Mouse (Mus musculus): ENCODE measurements around the gene Fkbp2. TPM values are rescaled to one million over a fixed set of nuclear protein-coding genes. Genes with fewer than 3 reads are reported as not detected.
A peak's percentile ranks its signal among the peaks of the same experiment; 100 is the strongest.
"Not testable (repeated sequence)": the region's sequence is repeated elsewhere in the genome, so short reads cannot be mapped to it uniquely, and the experiment has no call there.

Gene Fkbp2
- polyA plus RNA-seq, 1 experiment from 2014 or later = 119 TPM

- H3K9me3 ChIP-seq = no peaks in the 10 kb centered on the region
- no peak for DNase-seq (ENCODE audit: low spot score)
- H3K4me1 ChIP-seq (replicated peaks) = peaks cover 44% of the 10 kb centered on the region
- peaks cover 43% of the 10 kb centered on the region for H3K36me3 ChIP-seq
- H3K27me3 ChIP-seq (ENCODE audit: insufficient read depth, poor library complexity, severe bottlenecking) = no peaks in the 10 kb centered on the region
- WGBS = 84% methylated on average over 9 of the region's 9 CpGs
- no peak overlapping the region for H3K4me3 ChIP-seq
- H3K27ac ChIP-seq = no peak overlapping the region
Measured at GRCm38 (mm10) chr19:6997721-6998290, 17.5 kb upstream of the Fkbp2 start.

DNA sequence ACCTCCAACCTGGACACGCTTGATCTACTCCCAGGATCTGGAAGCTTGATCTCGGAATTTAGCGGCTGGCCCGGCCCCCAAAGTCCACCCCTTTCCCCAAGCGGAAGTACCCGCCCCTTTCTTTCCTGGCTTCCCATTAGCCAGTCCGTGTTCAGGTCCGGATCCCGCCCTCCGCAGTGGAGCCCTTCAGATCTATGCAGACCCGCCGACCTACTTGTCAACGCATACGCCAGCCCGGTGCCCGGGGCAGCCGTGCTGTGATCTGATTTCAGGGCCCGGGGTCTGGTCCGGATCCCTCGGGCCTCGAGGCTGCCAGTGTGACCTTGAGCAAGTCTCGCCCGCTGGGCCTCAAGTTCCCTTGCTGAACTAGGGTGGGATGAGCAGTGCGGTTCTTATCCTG is 15.7 kb upstream of the Fkbp2 start, which contains the start of the genes Nudt22 and Trpt1:
Nudt22 (minus strand) TSS at position 112 of the 400 bp plus-strand sequence.
Trpt1 (plus strand) TSS at position 126 of the 400 bp plus-strand sequence.
- no peaks in the 10 kb centered on the region for H3K27me3 ChIP-seq (ENCODE audit: insufficient read depth, poor library complexity, severe bottlenecking)
- WGBS = under 1% methylated on average over 24 of the region's 24 CpGs
- H3K4me1 ChIP-seq (replicated peaks) = peaks cover 55% of the 10 kb centered on the region
- DNase-seq (ENCODE audit: low spot score) = peak; percentile 90
- peak within 1 kb of the TSS; percentile 72 for H3K4me3 ChIP-seq
- no peaks in the 10 kb centered on the region for H3K9me3 ChIP-seq
- peaks cover 31% of the 10 kb centered on the region for H3K36me3 ChIP-seq
- peak within 1 kb of the TSS; percentile 90 for H3K27ac ChIP-seq

- Histone ChIP-seq H3K27ac (peak overlapping the region; percentile 90), H3K36me3 (peaks cover 28% of the 10 kb centered on the region), H3K9me3 (no peaks in the 10 kb centered on the region), H3K4me1 (replicated peaks) (peaks cover 55% of the 10 kb centered on the region), H3K4me3 (peak overlapping the region; percentile 72), H3K27me3 (ENCODE audit: insufficient read depth, poor library complexity, severe bottlenecking) (no peaks in the 10 kb centered on the region)
- DNase-seq (ENCODE audit: low spot score) = no peak
- WGBS = 50% methylated on average over 21 of the region's 21 CpGs
Measured at GRCm38 (mm10) chr19:6995255-6995991, 15.1 kb upstream of the Fkbp2 start.

GRCm38 (mm10) chr19:6994489-6994888 is 14.2 kb upstream of the Fkbp2 start:
- peaks cover 57% of the 10 kb centered on the region for H3K4me1 ChIP-seq (replicated peaks)
- no peak overlapping the region for H3K27ac ChIP-seq
- WGBS = 86% methylated on average over 8 of the region's 8 CpGs
- no peaks in the 10 kb centered on the region for H3K27me3 ChIP-seq (ENCODE audit: insufficient read depth, poor library complexity, severe bottlenecking)
- no peak overlapping the region for H3K4me3 ChIP-seq
- no peak for DNase-seq (ENCODE audit: low spot score)
- peaks cover 18% of the 10 kb centered on the region for H3K36me3 ChIP-seq
- H3K9me3 ChIP-seq = no peaks in the 10 kb centered on the region

DNA sequence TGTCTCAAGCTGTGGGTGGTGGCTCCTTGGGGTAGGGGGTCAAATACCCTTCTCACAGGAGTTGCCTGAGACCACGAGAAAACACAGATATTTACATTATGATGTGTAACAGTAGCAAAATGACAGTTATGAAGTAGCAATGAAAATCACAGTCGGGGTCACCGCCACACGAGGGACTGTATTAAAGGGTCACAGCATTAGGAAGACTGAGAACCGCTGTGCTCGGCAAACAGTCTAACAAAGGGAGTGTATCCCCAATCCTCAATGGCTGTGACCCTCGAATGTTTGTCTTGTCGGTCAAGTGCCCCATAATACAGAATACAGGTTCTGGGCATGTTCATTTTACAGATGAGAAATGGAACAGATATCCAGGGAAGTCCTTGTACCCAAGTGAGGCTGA is 13.7 kb upstream of the Fkbp2 start:
- DNase-seq (ENCODE audit: low spot score) = no peak
- Histone ChIP-seq H3K36me3 (peaks cover 17% of the 10 kb centered on the region), H3K27ac (no peak overlapping the region), H3K4me3 (no peak overlapping the region), H3K9me3 (no peaks in the 10 kb centered on the region), H3K4me1 (replicated peaks) (peaks cover 61% of the 10 kb centered on the region), H3K27me3 (ENCODE audit: insufficient read depth, poor library complexity, severe bottlenecking) (no peaks in the 10 kb centered on the region)
- WGBS = 85% methylated on average over 8 of the region's 8 CpGs

- peaks cover 64% of the 10 kb centered on the region for H3K4me1 ChIP-seq (replicated peaks)
- DNase-seq (ENCODE audit: low spot score) = no peak
- WGBS = 61% methylated on average over 14 of the region's 14 CpGs
Measured at GRCm38 (mm10) chr19:6993011-6993770, 12.9 kb upstream of the Fkbp2 start.

GRCm38 (mm10) chr19:6992011-6992858 is 11.9 kb upstream of the Fkbp2 start, which contains the start of gene Dnajc4:
Gene Dnajc4 (minus strand): TSS chr19:6992572.
- Histone ChIP-seq H3K36me3 (0 out of 2 replicates have a peak, but pooled peaks cover 3% of the 10 kb centered on the region), H3K9me3 (no peaks in the 10 kb centered on the region), H3K4me1 (replicated peaks) (peaks cover 71% of the 10 kb centered on the region), H3K27ac (peak within 1 kb of the TSS; percentile 89), H3K27me3 (ENCODE audit: insufficient read depth, poor library complexity, severe bottlenecking) (no peaks in the 10 kb centered on the region), H3K4me3 (peak within 1 kb of the TSS; percentile 69)
- WGBS = 3% methylated on average over 37 of the region's 37 CpGs
- DNase-seq (ENCODE audit: low spot score) = peak; percentile 98

More at GRCm38 (mm10) chr19:6993011-6993770, 12.9 kb upstream of the Fkbp2 start:
- H3K27me3 ChIP-seq (ENCODE audit: insufficient read depth, poor library complexity, severe bottlenecking) = no peaks in the 10 kb centered on the region
- peak overlapping the region; percentile 69 for H3K4me3 ChIP-seq
- H3K27ac ChIP-seq = peak overlapping the region; percentile 89
- H3K36me3 ChIP-seq = peaks cover 9% of the 10 kb centered on the region
- no peaks in the 10 kb centered on the region for H3K9me3 ChIP-seq

DNA sequence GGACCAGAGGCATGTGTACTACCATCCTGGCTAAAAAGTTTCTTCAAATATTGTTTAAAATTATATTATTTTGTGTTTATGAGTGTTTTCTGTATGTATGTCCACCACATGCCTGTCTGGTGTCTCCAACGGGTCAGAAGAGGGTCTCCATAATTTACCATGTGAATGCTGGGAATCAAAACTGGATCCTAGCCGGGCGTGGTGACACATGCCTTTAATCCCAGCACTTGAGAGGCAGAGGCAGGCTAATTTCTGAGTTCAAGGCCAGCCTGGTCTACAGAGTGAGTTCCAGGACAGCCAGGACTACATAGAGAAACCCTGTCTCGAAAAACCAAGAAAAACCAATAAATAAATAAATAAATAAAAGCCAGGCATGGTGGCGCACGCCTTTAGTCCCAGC is 10.9 kb upstream of the Fkbp2 start:
- H3K36me3 ChIP-seq, H3K27ac ChIP-seq: not testable (repeated sequence)
- peaks cover 72% of the 10 kb centered on the region for H3K4me1 ChIP-seq (replicated peaks)

DNA sequence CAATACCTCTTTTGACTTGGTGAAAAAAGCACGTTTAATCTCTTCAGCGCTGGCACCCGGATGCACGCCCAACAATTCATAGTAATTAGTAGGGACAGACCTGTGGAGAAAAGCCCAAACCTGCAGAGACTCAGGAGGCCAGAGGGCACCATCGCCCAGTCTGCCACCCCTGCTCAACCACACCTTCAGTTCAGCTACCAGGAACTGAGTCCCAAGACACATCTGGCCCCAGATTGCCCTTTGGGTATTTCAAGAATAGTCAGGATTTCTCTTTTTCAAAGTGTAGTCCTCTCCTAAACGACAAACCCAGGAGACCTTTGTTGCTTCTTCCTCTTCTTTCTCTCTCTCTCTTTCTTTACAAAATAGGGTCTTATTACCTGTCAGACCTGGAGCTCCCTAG is 10.4 kb upstream of the Fkbp2 start:
- no peaks in the 10 kb centered on the region for H3K9me3 ChIP-seq

More for the DNA sequence above, 10.9 kb upstream of the Fkbp2 start:
- H3K9me3 ChIP-seq; H3K27me3 ChIP-seq (ENCODE audit: insufficient read depth, poor library complexity, severe bottlenecking); DNase-seq (ENCODE audit: low spot score); H3K4me3 ChIP-seq: not testable (repeated sequence)
- WGBS = 94% methylated on average over 6 of the region's 6 CpGs

DNA sequence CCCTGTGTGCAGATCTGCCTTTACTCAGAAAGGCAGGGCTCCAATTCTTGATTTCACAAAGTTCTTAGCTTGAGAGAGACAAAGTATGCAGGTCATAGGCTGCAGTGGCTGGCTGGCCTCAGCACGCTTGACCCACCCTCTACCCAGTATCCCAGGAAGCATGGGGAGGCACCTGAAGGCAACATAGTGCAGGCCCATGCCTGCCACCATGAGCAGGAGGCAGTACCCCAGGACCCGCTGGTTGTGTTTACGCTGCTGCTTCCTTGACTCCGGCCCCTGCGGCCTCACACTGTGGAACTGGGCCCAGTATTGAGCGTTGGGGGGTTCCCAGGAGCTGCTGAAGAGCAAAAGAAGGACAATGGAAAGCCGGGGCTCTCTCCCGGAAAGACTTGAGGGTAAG is 8.9 kb upstream of the Fkbp2 start:
- Histone ChIP-seq H3K9me3 (no peaks in the 10 kb centered on the region), H3K4me3 (no peak overlapping the region), H3K27ac (no peak overlapping the region), H3K4me1 (replicated peaks) (peaks cover 63% of the 10 kb centered on the region), H3K27me3 (ENCODE audit: insufficient read depth, poor library complexity, severe bottlenecking) (no peaks in the 10 kb centered on the region), H3K36me3 (peaks cover 21% of the 10 kb centered on the region)
- WGBS = 85% methylated on average over 8 of the region's 8 CpGs
- DNase-seq (ENCODE audit: low spot score) = no peak

More for the DNA sequence above, 10.4 kb upstream of the Fkbp2 start:
- DNase-seq (ENCODE audit: low spot score) = no peak
- no peak overlapping the region for H3K4me3 ChIP-seq
- no peak overlapping the region for H3K27ac ChIP-seq
- peaks cover 9% of the 10 kb centered on the region; the same call in 1 of the 2 replicates for H3K36me3 ChIP-seq
- 92% methylated on average over 6 of the region's 6 CpGs for WGBS
- H3K27me3 ChIP-seq (ENCODE audit: insufficient read depth, poor library complexity, severe bottlenecking) = no peaks in the 10 kb centered on the region
- peaks cover 72% of the 10 kb centered on the region for H3K4me1 ChIP-seq (replicated peaks)

- Histone ChIP-seq H3K9me3 (no peaks in the 10 kb centered on the region), H3K27ac (peak overlapping the region; percentile 97), H3K4me1 (replicated peaks) (peaks cover 59% of the 10 kb centered on the region), H3K36me3 (peaks cover 34% of the 10 kb centered on the region), H3K4me3 (peak overlapping the region; percentile 95), H3K27me3 (ENCODE audit: insufficient read depth, poor library complexity, severe bottlenecking) (no peaks in the 10 kb centered on the region)
- DNase-seq (ENCODE audit: low spot score) = no peak
- WGBS = 7% methylated on average over 8 of the region's 8 CpGs
Measured at GRCm38 (mm10) chr19:6987904-6988285, 7.6 kb upstream of the Fkbp2 start.

All from hindbrain, embryonic 10.5 days (tissue).